Mouse (Mus musculus): ENCODE data around the gene Slc22a18.
"Not testable (repeated sequence)": the region's sequence is repeated elsewhere in the genome, so short reads cannot be mapped to it uniquely, and the experiment has no call there.

Gene Slc22a18

DNA sequence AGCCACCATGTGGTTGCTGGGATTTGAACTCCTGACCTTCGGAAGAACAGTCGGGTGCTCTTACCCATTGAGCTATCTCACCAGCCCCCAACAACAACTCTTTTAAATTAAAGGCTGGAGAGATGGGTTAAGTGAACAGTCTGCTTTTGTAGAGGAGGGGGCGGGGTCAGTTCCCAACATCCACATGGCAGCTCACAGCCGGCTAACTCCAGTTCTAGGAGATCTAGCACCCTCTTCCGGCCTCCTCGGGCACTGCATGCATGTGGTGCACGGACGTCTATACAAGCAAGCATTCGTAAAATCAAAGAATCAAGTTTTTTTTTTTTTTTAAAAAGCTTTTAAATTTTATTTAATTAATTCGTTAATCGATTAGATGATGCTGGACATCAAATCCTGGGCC is 32.3 kb downstream of the Slc22a18 start:
- peak; percentile 86 for DNase-seq

DNA sequence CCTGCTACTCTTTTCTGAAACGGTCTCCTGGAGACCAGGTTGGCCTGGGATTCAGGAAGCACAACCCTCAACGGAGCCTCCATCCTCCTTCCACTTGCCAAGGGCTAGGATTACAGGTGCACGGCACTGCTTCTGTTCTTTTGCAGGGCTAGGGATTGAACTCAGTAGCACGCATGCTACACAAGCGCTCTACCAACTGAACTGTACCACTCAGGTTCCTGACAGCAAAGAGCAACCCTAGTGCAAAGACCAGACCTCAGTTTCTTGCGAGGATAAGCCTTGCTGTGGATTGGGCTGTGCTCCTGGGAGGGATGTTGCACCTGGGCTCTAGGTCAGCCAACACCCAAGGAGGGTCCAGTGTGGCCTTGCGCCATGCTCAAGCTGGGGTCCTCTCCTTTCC is 32.7 kb downstream of the Slc22a18 start:
- DNase-seq, result no peak

DNA sequence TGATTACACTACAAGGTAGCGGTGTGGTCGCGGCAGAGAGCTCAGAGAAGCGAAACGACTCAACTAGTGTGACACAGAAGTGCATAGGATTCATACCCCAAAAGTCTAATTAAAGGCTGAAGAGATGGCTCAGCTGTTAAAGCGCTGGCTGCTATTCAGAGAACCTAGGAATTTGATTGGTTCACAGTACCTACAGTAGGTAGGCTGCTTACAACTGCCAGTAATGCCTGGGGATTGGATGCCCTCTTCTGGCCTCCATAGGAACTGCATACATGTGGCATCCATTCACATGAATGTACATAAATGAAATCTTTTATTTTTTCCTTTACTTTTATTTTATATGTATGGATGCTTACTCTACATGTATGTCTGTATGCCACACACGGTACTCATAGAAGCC is 33.1 kb downstream of the Slc22a18 start:
- DNase-seq, result peak; percentile 71

GRCm38 (mm10) chr7:143509566-143509965 is 36.0 kb downstream of the Slc22a18 start:
- no peak for DNase-seq

DNA sequence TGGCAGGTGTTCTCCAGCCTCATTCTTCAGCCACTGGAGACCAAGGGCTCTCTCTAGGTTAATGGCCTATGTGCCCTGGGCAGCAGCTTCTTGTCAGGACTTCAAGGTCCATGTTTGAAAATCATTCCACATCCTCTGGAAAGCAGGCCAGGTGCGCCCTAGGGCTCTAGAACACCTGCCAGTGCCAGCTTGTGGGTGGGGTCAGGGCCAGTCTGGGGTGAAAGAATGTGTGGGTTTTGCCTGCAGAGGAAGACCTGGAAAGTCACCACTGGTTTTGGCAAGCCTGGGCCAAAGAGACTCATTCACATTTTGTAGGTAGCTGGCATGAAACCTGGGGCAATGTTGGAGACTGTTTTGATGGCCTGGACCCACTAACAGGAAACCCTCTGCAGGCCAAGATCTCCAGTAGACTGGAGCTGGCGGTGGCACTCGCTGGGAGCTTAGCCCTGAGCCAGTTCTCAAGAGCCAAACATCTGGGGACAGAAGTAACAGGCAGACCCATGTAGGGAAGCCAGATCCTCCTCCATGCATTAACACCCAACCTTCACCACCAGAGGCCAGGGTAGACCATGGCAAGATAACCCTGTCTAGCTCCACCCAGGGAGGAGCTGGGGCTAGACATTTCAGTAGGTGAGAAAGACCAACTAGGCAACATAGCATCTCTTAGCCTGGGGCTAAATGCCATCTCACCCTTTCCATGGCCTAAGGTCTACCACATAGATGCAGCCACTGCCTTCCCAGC is 37.2 kb downstream of the Slc22a18 start:
- DNase-seq, result no peak

DNA sequence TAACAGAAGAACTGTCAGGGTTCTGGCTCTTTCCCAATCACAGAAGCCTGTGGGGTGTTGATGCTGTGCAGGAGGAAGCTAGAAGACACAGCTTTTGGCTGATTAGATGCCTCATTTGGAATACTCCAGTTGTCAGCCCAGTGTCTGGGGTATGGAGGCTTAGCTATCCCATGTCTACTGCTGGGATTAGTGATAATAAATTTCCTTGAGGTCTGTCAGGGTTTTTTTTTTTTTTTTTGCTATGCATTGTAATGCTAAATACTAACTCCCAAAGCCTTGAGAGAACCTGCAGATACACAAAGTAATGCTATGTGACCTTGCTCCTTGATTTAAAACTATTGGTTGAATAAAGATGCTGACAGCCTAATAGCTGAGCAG is 37.8 kb downstream of the Slc22a18 start:
- no peak for DNase-seq

DNA sequence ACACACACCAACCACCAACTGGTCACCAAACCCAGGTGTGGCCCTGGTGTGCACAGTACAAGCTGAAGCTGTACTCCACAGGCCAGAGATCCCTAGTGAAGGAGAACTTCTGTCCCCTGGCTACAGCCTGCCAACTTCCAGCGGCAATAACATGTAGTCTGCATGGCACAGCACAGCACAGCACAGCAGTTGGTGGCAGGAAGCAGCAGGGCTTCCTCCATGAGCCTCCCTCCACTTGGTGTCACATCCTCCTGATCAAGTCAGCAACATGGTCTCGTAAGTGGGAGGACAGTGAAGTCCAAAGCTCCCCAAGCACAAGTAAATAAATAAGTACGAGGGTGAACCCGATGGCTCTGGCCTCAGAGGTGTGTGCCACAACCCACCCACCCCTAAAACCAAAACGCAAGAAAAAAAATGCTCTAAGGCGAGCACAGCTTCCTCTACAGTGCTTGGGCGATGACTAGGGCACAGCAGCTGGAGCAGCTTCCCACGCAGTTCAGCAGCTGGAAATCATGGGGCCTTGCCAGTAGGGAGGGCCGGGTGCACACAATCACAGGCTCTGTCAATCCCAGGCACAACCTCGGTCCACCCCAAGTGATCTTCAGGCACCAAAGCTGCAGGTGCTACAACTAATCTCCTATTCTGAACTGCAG is 40.4 kb downstream of the Slc22a18 start:
- peak; percentile 42 for DNase-seq

DNA sequence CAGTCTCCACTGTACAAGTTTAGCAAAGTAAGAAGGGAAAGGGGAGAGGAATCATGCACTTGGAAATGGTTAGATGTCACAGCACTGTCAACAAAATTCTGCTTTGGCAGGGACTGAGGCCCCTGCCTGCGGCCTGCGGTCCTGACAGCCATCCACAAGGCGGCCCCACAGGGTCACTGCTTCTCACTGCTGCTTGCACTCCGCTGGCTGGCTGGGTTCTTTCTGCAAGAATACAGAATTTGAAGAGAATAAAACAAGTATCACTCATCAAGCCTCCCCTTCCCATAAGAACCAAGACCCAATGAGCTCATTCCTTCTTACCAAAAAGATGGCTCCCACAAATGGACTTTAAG is 40.9 kb downstream of the Slc22a18 start:
- no peak for DNase-seq

DNA sequence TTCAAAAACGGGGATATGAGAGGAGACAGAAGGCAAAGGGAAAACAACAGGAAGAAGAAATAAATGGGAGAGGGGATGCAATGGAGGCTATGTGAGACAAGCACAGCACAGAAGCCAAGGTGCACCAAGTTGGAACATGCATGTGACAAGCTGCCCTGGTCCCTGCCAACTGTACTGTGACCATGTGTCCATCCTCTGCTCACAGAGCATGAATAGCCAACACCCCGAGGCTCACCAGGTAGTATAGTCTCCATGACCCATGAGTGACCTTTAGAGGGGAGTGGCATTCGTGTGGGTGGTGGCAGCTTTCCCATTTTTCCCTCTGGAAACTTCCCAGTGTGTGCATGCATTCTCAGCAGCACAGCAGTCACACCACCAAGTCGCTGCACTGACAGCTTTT is 45.8 kb downstream of the Slc22a18 start:
- DNase-seq, result no peak

DNA sequence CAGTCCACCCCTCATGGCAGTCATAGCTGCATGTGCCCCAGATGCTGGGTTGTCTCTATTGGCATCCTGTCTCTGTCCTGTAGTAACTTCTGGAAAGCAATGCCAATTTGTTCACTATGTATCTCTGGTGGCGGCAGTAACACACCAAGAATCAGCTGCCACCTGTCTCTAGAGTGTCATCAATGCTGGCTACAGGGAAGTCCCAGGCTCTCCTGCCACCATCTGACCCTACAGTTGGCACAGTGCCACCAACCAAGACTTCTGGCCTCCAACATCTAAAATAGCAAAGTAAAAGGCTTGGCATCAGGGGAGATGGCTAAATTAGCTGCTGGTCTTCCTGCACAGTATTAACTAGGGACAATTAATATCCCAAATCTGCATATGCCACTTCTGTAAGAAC is 58.9 kb downstream of the Slc22a18 start:
- no peak for DNase-seq

- no peak for DNase-seq
These were observed 59.7 kb downstream of the Slc22a18 start for GRCm38 (mm10) chr7:143533284-143533683.

- DNase-seq, result no peak
These were observed 62.7 kb downstream of the Slc22a18 start for GRCm38 (mm10) chr7:143536251-143536650.

DNA sequence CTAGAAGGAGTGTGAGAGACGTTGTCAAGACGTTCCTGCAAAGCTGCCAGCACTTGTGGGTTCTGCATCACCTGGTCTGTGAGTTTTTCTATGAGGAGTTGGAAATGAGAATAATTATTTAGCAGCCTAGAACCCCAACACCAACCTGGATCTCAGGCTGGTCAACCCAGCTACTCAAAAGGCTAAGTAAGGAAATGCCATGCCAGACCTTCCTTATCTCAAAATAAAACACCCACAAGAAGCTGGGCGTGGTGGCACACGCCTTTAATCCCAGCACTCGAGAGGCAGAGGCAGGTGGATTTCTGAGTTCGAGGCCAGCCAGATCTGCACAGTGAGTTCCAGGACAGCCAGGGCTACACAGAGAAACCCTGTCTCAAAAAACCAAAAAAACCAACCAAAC is 64.7 kb downstream of the Slc22a18 start:
- DNase-seq, result not testable (repeated sequence)

DNA sequence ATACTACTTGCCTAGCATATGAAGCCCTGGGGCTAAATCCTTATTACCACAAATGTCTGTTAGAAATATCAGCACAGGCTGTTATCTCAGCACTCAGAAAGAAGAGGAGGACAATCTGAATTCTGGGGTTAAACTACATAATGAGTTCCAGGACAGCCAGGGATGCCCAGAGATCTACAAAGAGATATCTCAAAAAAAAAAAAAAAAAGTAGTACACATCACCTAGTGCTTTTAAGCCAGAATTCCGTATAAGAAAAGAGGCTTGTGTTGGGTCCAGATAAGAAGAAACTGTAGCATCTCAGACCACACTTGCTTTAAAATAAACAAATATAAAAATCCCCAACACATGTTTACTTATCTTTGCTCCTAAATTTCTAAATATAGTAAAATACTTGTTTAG is 65.1 kb downstream of the Slc22a18 start:
- DNase-seq, result no peak

DNA sequence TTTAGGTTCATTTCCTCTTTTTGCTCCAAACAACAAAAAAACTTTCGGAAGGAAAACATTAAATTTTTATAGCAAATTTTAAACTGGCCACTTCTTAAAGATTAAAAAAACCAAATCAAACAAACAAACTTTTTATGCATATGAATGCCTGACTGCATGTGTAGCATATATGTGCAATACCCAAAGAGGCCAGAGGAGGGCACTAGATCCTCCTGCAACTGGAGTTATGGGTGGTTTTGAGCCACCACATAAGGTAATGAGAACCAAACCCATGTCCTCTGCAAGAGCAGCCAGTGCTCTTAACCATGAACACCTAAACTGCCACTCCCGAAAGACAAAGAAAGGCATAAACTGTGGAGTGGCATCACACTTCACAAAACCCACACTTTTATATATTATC is 70.8 kb downstream of the Slc22a18 start:
- peak; percentile 51 for DNase-seq

GRCm38 (mm10) chr7:143546554-143546953 is 73.0 kb downstream of the Slc22a18 start:
- no peak for DNase-seq

DNA sequence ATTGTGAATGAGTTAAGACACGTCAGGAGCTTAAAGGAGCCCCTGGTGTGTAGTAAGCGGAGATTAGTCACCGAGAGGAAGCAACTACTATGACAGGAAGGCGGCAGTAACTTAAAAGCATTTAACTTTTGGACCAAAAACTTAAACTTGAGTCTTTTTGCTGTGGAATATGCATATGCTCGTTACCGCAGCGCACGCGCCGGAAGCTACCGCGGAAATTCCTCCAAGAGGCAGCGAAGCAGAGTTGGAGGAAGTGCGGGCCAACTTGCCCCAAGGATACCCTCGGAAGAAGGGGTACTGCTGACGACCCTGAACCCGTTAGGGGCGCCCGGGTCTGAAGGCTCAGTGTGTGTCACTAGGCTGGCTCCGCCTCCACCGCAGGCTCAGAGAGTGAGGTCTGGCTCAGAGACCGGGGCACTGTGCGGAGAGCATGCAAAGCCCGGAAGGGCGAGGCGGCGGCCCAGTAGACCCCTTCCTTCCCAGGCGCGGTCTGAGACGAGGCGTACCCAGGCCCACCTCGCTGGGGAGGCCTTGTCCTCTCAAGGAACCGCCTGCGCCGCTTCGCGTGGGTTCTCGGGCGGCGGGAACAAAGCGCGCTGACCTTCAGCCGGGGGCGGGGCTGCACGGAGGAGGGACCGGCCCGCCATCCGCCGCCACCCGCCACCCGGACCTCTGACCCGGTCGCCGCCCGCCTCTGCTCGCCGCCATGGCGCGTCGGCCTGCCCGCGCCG is 74.9 kb downstream of the Slc22a18 start:
- no peak for DNase-seq

All from lung, postnatal 14 days (tissue).